Mouse (Mus musculus): ENCODE results near the gene Npm3.

- no peak for TF ChIP-seq CTCF (IDR thresholded peaks at IDR 0.05; ENCODE audit: borderline replicate concordance, extremely low read depth, insufficient read depth, insufficient read length)
- no peak for TF ChIP-seq POLR2A (IDR thresholded peaks at IDR 0.05; ENCODE audit: borderline replicate concordance, extremely low read depth, insufficient read depth, insufficient read length, poor library complexity, severe bottlenecking)
Observed at GRCm38 (mm10) chr19:45738521-45738920, 10.9 kb downstream of the Npm3 start.

Measured in brain, embryonic 14.5 days (tissue).